Mouse (Mus musculus): Measurements from ENCODE around the gene Akt3. TPM values are rescaled to one million over a fixed set of nuclear protein-coding genes. Genes with fewer than 3 reads are reported as not detected.

Akt3 gene
- polyA plus RNA-seq, 1 experiment from 2014 or later = 4.9 TPM

- Histone ChIP-seq H3K4me3 (replicated peaks) (no peak overlapping the region), H3K4me2 (no peak overlapping the region), H3K27me3 (no peaks in the 10 kb centered on the region), H3K4me1 (peaks cover 12% of the 10 kb centered on the region), H3K9me3 (replicated peaks) (no peaks in the 10 kb centered on the region), H3K9ac (no peak overlapping the region), H3K27ac (no peak overlapping the region), H3K36me3 (no peaks in the 10 kb centered on the region)
- ATAC-seq (replicated peaks; ENCODE audit: low FRiP score) = no peak
- WGBS = 90% methylated on average over 4 of the region's 4 CpGs
These were observed 266.5 kb downstream of the Akt3 start for GRCm38 (mm10) chr1:176991473-176991872.

- Histone ChIP-seq H3K9me3 (replicated peaks) (no peaks in the 10 kb centered on the region), H3K9ac (no peak overlapping the region), H3K4me3 (replicated peaks) (no peak overlapping the region), H3K27me3 (no peaks in the 10 kb centered on the region), H3K4me2 (no peak overlapping the region), H3K36me3 (no peaks in the 10 kb centered on the region), H3K4me1 (0 out of 2 replicates have a peak, but pooled peaks cover 5% of the 10 kb centered on the region), H3K27ac (no peak overlapping the region)
- no peak for ATAC-seq (replicated peaks; ENCODE audit: low FRiP score)
- 71% methylated on average over 6 of the region's 6 CpGs for WGBS
These were observed 270.8 kb downstream of the Akt3 start for GRCm38 (mm10) chr1:176986990-176987740.

- no peak overlapping the region for H3K27ac ChIP-seq
- H3K9ac ChIP-seq = no peak overlapping the region
- H3K9me3 ChIP-seq (replicated peaks) = no peaks in the 10 kb centered on the region
- no peak overlapping the region for H3K4me3 ChIP-seq (replicated peaks)
- H3K4me1 ChIP-seq = 0 out of 2 replicates have a peak, but pooled peaks cover 5% of the 10 kb centered on the region
- whole genome bisulfite sequencing = 71% methylated on average over 6 of the region's 6 CpGs
- no peaks in the 10 kb centered on the region for H3K36me3 ChIP-seq
- no peak for ATAC-seq (replicated peaks; ENCODE audit: low FRiP score)
- no peak overlapping the region for H3K4me2 ChIP-seq
- H3K27me3 ChIP-seq = no peaks in the 10 kb centered on the region
These were observed 271.7 kb downstream of the Akt3 start for GRCm38 (mm10) chr1:176986275-176986674.

- ATAC-seq (replicated peaks; ENCODE audit: low FRiP score) = no peak
- no peak overlapping the region for H3K4me3 ChIP-seq (replicated peaks)
- H3K9ac ChIP-seq = no peak overlapping the region
- 0 out of 2 replicates have a peak, but pooled peaks cover 5% of the 10 kb centered on the region for H3K4me1 ChIP-seq
- H3K27ac ChIP-seq = no peak overlapping the region
- 63% methylated on average over 6 of the region's 6 CpGs for WGBS
- H3K4me2 ChIP-seq = no peak overlapping the region
- H3K36me3 ChIP-seq = no peaks in the 10 kb centered on the region
- no peaks in the 10 kb centered on the region for H3K27me3 ChIP-seq
- H3K9me3 ChIP-seq (replicated peaks) = no peaks in the 10 kb centered on the region
These were observed 272.3 kb downstream of the Akt3 start for GRCm38 (mm10) chr1:176985691-176986090.

DNA sequence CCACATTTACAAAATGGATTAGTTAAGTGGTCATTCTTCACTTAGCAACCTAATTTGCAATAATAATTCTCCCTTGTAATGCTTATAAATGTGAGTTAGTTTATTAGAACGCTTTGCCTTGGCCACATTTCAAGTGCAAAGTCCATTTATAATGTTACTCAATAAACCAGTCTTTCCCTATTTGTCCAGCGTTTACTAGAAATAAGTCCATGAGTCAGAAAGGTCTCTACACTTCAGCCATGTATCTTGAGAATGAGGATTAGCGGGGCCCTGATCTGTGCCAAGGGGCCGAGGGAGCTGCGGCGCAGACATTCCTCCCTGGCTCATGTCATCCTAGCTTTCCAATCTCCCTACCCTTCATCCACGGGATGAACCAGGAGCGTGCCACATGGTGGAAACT, 275.3 kb downstream of the Akt3 start:
- Histone ChIP-seq H3K4me1 (0 out of 2 replicates have a peak, but pooled peaks cover 2% of the 10 kb centered on the region), H3K27me3 (no peaks in the 10 kb centered on the region), H3K4me3 (replicated peaks) (no peak overlapping the region), H3K36me3 (no peaks in the 10 kb centered on the region), H3K4me2 (no peak overlapping the region), H3K27ac (no peak overlapping the region), H3K9me3 (replicated peaks) (no peaks in the 10 kb centered on the region), H3K9ac (no peak overlapping the region)
- ATAC-seq (replicated peaks; ENCODE audit: low FRiP score) = no peak
- WGBS = 86% methylated on average over 8 of the region's 8 CpGs

DNA sequence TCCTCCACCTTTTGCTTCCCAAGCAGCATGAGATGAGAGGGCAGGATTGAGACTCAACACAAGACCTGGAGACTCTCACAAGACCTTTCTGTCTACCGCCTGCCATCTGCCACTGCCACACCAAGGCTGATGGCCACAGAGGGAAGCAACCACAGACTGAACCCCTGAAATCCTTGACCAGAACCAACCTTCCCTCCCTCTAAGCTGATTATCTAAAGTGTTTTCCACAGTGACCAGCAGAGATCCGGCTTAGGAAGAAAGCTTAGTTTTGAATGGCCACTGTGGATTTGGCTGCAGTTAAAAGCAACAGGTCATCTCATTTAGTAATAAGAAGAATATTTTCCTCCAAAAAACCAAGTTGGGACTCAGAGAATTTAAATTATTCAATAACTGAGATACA, 276.5 kb downstream of the Akt3 start:
- no peak for ATAC-seq (replicated peaks; ENCODE audit: low FRiP score)
- Histone ChIP-seq H3K36me3 (no peaks in the 10 kb centered on the region), H3K4me2 (no peak overlapping the region), H3K27ac (no peak overlapping the region), H3K4me1 (0 out of 2 replicates have a peak, but pooled peaks cover 2% of the 10 kb centered on the region), H3K4me3 (replicated peaks) (no peak overlapping the region), H3K9me3 (replicated peaks) (no peaks in the 10 kb centered on the region), H3K9ac (no peak overlapping the region), H3K27me3 (no peaks in the 10 kb centered on the region)
- 94% methylated on average over 2 of the region's 2 CpGs for WGBS

DNA sequence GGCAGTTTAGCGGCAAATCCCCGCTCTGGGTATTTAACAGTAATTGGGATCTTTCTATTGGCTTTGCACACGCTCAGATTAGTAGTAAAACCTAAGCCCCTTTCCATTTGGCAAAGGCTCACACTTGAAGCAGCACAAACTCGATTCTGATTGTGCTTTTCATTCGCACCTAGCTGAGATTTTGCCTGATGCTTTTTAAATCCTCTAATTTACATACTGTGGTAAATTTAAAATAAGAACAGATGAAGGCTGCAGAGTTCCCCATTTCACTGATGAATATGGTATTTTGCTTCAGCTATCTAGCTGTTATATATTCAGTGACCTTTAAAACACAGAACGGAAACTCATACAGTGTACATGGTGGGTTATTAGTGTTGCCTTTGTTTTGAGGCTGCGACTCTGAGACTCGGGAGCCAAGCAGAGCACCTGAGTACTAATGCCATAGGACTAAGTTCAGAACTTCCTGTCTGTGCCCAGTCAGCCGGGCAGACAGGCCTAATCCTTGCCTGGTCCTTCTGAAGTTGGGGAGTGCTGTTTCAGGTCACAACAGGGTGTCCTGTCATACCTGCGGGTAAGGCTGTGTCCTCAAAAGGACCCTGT, 277.1 kb downstream of the Akt3 start:
- no peak overlapping the region for H3K4me3 ChIP-seq (replicated peaks)
- H3K27ac ChIP-seq = no peak overlapping the region
- no peaks in the 10 kb centered on the region for H3K36me3 ChIP-seq
- H3K9ac ChIP-seq = no peak overlapping the region
- H3K27me3 ChIP-seq = no peaks in the 10 kb centered on the region
- no peaks in the 10 kb centered on the region for H3K9me3 ChIP-seq (replicated peaks)
- 0 out of 2 replicates have a peak, but pooled peaks cover 2% of the 10 kb centered on the region for H3K4me1 ChIP-seq
- no peak for ATAC-seq (replicated peaks; ENCODE audit: low FRiP score)
- H3K4me2 ChIP-seq = no peak overlapping the region
- 88% methylated on average over 10 of the region's 10 CpGs for WGBS

DNA sequence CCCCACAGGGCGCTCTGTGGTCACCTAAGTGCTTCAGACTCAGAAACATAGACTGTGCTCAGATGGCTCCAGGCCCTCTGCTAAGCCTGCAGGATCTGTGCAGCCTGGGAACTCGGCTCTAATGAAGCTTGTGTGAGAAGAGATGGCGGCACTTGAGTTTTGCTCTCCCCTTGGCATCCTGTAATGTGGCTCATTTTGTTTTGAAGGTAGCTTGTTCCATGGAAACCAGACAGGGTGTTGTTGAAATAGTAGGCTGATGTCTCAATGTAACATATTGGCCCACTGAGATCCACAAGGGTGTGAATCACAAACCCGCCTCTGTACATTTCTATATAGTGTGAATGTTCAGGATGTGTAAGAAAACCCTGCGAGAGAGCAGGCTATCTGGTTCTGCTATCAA, 277.9 kb downstream of the Akt3 start:
- H3K27me3 ChIP-seq = no peaks in the 10 kb centered on the region
- no peak overlapping the region for H3K27ac ChIP-seq
- H3K36me3 ChIP-seq = no peaks in the 10 kb centered on the region
- no peak overlapping the region for H3K9ac ChIP-seq
- H3K9me3 ChIP-seq (replicated peaks) = no peaks in the 10 kb centered on the region
- no peak for ATAC-seq (replicated peaks; ENCODE audit: low FRiP score)
- 86% methylated on average over 5 of the region's 5 CpGs for WGBS
- H3K4me2 ChIP-seq = no peak overlapping the region
- H3K4me1 ChIP-seq = 0 out of 2 replicates have a peak, but pooled peaks cover 2% of the 10 kb centered on the region
- no peak overlapping the region for H3K4me3 ChIP-seq (replicated peaks)

DNA sequence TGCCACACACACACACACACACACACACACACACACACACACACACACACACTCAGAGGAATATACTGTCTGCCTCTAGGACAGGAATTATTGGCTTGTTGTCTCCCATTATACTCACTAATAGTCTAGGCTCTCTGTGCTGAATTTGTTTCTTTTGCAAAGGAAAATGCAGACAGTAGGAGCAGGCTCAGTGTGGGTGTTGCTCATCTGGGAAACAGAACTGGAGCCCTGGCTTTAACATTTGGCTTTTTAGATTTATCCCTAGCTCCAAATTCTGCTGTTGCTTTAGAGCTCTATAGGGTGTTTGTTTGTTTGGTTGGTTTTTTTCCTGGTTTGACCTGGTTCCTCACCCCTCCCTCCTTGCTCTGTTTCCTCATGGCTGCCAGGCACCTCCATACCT, 278.8 kb downstream of the Akt3 start:
- Histone ChIP-seq H3K4me2 (no peak overlapping the region), H3K4me1 (0 out of 2 replicates have a peak, but pooled peaks cover 2% of the 10 kb centered on the region), H3K27ac (no peak overlapping the region), H3K9ac (no peak overlapping the region), H3K4me3 (replicated peaks) (no peak overlapping the region), H3K36me3 (no peaks in the 10 kb centered on the region), H3K27me3 (no peaks in the 10 kb centered on the region), H3K9me3 (replicated peaks) (no peaks in the 10 kb centered on the region)
- ATAC-seq (replicated peaks; ENCODE audit: low FRiP score) = no peak

- no peak overlapping the region for H3K4me2 ChIP-seq
- H3K9ac ChIP-seq = no peak overlapping the region
- H3K27ac ChIP-seq = no peak overlapping the region
- no peak overlapping the region for H3K4me3 ChIP-seq (replicated peaks)
- no peaks in the 10 kb centered on the region for H3K4me1 ChIP-seq
- ATAC-seq (replicated peaks; ENCODE audit: low FRiP score) = no peak
- H3K27me3 ChIP-seq = no peaks in the 10 kb centered on the region
- H3K36me3 ChIP-seq = no peaks in the 10 kb centered on the region
- WGBS = 85% methylated on average over 6 of the region's 6 CpGs
- H3K9me3 ChIP-seq (replicated peaks) = no peaks in the 10 kb centered on the region
These were observed 284.5 kb downstream of the Akt3 start for GRCm38 (mm10) chr1:176973356-176974088.

GRCm38 (mm10) chr1:176971479-176971797, 286.6 kb downstream of the Akt3 start:
- ATAC-seq (replicated peaks; ENCODE audit: low FRiP score) = no peak
- 80% methylated on average over 4 of the region's 4 CpGs for WGBS
- no peak overlapping the region for H3K4me2 ChIP-seq
- H3K27ac ChIP-seq = no peak overlapping the region
- H3K9me3 ChIP-seq (replicated peaks) = no peaks in the 10 kb centered on the region
- H3K4me1 ChIP-seq = no peaks in the 10 kb centered on the region
- H3K27me3 ChIP-seq = no peaks in the 10 kb centered on the region
- no peaks in the 10 kb centered on the region for H3K36me3 ChIP-seq
- H3K4me3 ChIP-seq (replicated peaks) = no peak overlapping the region
- no peak overlapping the region for H3K9ac ChIP-seq
